Mouse (Mus musculus): ENCODE measurements at regions not wholly inside any gene's neighbourhood (a gene's known extent, or its start where the extent isn't known, plus 50 kb on each side); places are given as distances from the start of the nearest gene placed in this dataset.

DNA sequence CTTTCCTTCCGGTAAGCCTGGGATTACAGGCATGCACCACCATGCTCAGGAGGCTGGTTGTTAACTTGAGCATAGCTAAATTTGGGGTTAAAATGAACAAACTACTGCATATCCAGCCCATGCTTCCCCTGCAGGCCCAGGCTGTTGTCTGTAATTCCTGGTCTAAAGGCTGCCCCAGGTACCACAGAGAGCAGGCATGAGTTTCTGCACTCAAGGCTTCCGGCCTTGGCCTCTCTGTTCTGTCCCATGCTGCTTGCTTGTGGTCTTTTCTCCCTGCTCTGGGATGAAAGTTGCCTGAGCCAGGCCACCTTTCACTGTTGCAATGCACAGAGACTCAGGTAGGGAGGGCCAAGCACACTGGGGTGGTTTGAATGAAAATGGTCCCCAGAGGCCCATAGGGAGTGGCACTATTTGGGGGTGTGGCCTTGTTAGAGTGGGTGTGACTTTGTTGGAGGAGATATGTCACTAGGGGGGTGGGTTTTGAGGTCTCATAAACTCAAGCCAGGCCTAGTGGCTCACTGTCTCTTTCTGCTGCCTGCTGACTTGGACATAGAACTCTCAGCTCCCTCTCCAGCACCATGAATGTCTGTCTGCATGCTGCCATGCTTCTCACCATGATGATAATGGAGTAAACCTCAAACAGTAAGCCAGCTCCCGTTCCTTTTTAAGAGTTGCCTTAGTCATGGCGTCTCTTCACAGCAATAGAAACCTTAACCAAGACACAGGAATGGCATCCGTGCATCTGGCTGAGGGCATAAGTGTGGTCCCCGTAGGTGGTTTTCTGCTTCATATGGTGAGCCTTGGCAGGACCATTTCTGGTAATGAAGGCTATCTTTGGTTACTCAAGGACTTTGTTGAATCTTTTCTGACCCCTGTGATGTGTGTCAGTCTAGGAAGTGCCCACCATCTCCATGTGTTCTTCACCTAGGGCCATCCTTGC is 86.7 kb upstream of the Zfp366 start:
- DNase-seq (ENCODE audit: low read depth, low spot score), result no peak

DNA sequence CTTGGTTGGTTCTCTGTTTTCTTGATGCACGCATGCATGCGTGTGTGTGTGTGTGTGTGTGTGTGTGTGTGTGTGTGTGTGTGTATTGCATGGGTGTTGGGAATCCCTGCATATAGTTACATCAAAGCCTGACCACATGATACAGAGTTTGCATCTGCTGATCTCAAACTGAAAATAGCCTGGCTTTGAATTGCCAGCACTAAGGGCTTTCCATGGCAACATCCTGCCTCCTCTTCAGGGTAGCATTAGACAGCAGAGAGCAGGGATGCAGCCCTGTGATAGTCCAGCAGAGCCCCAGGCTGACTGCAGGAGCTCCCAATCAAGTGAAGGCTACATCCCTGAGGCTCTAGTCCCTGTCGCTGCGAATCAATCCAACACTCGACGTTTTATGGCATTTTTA is 87.8 kb upstream of the Zfp366 start:
- DNase-seq (ENCODE audit: low read depth, low spot score), result no peak

DNA sequence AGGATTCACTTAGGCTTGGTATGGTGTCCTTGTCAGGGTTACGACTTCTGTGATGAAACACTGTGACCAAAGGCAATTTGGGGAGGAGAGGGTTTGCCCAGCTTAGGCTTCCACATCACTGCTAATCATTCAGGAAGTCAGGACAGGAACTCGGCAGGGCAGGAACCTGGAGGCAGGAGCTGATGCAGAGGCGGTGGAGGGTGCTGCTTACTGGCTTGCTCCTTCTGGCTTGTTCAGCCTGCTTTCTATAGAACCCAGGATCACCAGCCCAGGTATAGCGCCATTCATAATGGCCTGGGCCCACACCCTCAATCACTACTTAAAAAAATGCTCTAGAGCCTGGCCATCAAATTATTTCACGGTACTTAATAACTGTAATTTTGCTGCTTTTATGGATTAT is 89.6 kb upstream of the Zfp366 start:
- DNase-seq (ENCODE audit: low read depth, low spot score), result no peak

DNA sequence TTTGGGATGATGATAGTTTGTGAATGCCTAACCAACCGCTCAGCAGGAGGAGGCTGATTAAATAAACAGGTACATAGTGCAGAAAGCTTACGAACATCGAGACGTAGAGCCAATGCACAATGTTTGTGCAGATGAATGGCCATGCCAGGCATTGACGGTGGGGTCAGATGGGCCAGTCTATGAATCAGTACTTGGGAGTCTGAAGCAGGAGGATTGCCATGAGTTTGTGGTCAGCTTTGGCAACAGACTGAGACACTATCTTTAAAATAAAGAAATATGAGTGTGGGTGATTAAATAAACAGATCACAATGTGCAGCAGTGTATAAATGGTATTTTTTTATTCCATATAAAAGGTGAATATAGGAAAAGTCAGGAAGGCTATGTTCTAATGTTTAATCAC is 90.4 kb upstream of the Zfp366 start:
- DNase-seq (ENCODE audit: low read depth, low spot score), result no peak

DNA sequence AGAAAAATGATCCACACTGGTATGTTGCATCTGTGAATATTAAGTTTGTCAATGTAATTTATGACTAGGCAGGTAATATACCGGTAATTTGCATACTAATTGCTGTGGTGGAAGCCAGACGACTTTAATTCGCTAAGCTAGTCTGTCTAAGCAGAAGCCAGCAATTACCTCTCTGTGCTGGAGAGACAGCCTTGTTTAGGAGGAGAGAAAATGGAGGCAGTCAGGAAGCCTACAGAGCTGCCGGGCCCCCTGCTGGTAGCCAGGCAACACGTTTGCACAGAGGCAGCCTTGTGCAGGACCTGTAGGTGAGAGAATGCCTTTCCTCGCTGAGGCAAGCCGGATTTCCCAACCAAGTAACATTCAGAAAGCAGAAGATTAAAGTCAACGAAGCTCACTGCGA is 91.4 kb upstream of the Zfp366 start:
- peak; percentile 63 for DNase-seq (ENCODE audit: low read depth, low spot score)

DNA sequence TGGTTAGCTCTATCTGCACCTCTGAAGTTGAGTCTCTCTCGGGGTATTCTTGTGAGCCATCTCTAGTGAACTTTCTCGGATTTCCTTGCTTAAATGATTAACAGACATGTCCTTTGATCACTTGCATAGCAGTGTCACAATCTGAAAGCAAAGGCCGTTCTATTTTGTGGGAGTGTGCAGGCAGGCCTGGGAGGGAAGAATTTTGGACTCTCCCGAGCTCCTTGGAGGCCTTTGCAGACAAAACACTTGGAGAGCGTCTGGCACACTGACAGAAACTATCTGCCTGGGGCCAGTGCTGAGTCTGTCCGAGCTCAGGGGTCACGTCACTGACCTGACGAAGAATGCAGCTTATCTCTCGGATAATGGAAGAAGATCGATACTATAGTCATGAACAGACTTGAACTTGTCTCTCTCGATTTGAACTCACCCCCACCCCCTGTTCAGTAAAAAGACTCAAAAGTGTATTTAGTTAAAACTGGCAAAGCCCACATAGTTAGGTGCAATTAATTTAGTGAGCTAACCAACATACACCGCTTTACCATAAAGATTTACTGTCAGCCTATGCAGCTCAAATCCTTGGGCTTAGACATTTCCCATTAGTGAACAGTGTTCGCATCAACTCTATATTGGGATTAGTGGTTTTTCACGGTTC is 92.2 kb upstream of the Zfp366 start:
- DNase-seq (ENCODE audit: low read depth, low spot score), result peak; percentile 76

DNA sequence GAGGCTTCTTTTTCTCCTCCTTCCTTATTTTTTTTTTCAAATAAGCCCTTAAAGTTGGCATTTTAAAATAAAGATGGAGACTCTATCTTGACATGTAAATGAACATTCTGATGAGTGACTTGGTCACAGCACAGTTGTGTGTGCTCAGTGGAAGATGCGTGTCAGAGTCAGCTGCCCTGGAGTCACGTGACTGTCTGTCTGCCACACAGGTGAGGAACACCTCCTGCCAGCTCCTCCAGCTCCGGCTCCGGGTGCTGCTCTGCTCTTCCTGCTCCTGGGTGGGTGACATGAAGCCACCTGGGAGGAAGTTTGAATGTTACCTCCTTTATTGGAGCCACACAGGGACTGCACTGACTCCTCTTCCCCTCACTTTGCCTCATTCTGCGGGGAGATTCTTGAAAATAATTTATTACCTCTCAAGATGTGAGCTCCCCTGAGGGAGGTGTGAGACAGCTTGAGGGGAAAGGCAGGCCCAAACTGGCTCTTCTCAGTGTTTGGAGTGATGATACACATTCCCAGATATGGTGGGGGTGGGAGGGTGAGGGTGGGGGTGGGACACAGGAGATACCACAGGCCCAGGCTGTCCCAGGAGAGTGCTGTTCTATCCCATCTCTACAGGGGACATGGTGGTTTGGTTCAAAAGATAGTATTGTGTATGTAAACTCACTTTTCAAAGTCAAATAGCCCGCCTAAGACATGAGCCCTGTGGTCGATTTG is 92.9 kb upstream of the Zfp366 start:
- no peak for DNase-seq (ENCODE audit: low read depth, low spot score)

DNA sequence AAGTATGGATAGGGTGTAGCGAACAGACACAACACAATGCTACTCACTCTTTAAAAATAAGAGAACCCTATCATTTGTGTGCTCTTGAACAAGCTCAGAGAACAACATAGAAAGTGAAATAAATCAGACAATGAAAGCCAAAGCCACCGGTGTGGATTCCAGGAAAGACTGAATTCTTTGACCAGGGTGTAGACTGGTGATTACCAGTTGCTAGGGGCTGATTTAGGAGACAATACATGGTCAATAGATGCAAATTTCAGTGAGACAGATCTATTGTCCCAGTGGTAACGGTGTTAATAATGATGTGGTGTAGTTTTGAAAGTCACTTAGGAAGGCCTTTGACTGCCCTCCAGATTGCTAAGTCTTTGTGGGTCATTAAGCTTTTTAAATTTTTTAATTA is 94.3 kb upstream of the Zfp366 start:
- DNase-seq (ENCODE audit: low read depth, low spot score), result no peak

DNA sequence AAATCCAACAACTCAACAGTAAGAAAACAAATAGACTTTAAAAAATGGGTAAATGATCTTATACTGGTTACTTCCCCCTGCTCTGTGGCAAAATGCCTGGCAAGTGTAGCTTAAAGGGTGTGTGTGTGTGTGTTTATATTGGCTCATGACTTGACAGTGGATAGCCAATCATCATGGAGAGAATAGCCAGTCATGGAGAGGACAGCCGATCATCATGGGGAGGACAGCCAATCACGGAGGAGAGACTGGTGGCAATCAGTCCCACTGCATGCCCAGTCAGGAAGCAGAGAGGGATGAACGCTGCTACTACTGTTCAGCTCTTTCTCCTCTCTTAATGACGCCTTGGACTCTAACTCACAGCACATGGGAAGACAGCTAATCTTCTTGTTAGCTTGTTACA is 96.3 kb upstream of the Zfp366 start:
- DNase-seq (ENCODE audit: low read depth, low spot score), result no peak

DNA sequence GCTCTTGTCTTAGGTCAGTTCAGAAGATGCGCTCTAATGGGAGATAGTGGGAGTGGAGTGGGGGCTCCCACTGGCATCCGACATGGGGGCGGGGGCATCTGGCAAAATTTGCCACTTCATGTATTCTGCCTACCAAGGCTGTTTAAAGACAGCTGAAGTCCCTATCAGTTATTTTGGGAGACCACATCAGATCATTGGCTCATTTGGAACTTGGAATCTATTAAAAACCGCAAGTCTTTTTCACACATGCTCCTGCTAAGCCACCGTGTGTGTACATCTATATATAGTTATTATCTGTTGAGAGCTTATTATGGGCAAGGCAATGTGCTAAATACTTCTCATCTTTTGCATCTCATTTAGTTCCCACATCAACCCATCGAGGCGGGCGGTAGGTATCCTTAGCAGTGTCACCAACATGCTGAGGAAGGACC is 95.0 kb upstream of the 1700024P04Rik start:
- no peak for DNase-seq (ENCODE audit: low read depth, low spot score)

DNA sequence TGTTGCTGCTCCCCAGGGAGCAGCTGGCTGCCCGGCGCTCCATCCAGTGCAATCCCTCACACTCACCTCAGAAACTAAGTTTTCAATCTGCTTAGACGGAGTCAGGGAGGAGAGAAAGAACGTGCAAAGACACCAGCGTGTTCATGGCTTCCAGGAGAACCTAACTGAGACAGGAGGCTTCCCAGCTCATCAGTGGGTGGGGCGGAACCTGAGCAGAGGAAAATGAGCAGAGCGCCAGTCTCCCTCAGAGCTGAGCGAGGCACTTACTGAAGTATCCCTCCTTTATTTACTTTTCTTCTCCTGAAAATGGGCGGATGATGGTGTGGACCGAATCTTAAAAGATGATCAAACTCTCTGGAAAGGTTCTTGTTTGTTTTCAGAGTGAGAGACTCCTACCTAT is 94.3 kb upstream of the 1700024P04Rik start:
- no peak for DNase-seq (ENCODE audit: low read depth, low spot score)

DNA sequence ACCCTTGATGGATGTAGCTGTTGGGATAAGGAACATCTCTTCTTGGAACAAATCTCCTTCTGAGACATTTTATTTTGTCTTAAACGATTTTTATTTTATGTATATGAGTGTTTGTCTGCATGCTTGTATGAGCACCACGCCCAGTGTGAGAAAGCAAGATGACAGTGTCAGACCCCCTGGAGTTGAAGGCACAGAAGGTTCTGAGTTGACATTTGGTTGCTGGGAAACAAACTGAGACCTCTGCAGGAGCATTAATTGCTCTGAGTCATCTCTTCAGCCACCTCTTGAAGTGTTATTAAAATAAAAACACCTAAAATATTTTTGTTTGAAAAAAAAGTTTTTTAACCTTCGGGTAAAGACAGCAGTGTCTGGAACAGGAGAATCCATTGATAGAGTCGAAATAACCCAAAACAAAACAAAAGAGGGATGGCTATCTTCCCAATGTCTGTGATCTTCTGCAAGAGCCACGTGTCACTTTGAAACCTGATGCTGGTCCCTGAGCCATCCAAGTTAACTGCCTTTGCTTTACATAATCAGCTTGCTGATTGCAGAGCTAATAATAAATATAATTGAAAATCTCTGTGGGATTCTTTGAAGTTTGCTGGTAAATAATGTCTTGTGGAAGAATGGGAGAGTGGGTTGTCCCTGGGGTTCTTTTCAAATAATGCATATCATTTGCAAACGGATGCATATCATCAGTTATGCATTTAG is 92.8 kb upstream of the 1700024P04Rik start:
- DNase-seq (ENCODE audit: low read depth, low spot score), result no peak

DNA sequence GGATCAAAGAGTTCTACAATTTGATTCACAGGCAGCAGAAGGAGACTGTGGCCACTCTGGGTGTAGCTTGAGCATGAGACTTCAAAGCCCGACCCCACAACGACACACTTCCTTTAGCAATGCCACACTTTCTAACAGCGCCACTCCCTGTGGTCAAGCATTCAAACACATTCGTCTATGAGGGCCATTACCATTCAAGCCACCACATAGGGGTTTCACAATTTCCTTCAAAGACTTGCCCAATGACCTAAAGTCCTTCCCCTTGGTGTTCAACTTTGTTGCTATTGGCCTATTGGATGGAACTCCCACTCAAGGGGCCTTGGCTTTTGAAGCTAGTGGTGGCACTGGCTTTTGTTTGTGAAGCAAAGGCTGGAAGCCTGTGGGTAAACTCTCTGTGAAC is 91.1 kb upstream of the 1700024P04Rik start:
- no peak for DNase-seq (ENCODE audit: low read depth, low spot score)

DNA sequence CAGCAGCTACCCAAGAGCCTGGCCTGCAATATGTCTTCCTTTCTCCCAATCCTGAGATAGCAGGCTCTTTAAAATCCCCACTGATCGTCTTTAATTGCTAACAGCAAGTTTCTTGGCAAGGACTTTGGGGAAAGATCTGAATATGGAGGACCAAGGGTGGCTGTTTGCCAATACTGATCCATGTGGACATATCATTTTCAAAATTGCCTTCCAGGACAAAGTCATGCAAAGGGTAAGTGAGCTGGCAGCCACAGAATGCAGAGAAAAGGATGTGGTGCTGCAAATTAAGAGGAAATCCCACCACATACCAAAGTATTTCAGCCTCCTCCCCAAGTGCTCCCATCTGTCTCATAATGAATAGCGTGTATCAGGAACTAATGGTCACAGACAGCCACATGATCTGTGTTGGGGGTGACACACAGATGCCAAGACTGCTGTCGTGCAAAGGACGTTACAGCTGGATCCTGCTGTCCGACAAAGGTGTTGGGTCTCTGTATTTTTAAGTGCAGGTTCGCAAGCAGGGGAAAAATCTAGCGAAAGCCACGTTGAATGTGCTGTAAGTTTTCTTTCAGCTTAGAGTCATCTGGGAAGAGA is 87.6 kb upstream of the 1700024P04Rik start:
- DNase-seq (ENCODE audit: low read depth, low spot score), result peak; percentile 58

DNA sequence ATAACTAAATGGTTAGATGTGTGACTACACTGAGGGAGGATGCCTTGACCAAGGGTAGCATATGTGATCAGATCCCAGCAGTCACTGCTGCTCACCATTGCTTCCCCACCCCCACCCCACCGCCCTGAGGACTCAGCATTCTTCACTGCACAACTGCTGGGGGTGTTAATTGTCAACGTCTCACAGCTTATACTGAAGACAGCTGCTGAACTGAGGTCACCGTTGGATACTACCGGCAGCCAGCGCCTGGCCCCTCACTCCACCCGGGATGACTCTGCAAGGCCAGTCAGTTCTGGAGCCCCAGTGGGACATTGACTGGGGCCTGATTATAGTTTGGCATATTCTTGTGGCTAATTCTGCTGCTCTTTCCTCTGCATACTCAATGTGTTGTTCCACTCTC is 87.0 kb upstream of the 1700024P04Rik start:
- DNase-seq (ENCODE audit: low read depth, low spot score), result peak; percentile 62

DNA sequence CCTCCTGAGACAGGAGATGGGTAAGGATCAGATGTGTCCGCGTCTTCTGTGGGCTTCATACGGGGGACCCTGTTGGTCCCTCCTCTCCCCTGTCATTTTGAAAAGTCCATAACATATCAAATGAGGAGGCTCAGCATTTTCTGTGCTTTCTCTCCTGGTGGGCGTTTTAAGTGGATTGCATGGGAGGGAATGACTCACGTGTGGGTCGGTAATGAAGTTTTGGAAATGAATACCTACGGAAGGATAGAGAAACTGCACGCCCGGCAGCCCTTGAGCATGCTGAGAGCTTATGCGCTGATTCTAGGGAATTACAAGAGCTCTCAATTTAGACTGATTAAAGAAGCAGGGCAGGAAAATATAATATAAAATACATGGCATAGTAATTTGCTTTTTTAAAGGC is 85.4 kb upstream of the 1700024P04Rik start:
- DNase-seq (ENCODE audit: low read depth, low spot score), result no peak

DNA sequence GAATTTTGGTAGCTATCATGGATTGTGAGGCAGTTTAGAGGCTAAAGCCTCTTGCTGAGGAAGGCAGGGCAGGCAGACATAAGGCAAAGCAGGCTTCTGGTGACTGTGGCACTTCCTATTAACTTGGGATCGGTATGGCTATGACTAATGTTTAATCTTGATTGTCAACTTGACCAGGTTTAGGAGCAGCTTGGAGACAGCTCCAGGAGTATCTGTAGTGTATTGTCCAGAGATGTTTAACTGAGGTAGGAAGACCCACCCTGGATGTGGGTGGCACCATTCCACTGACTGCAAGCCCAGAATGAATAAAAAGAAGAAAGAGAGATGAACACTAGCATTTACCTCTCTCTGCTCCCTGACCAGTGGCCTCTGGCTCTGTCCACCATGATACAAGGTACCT is 83.1 kb upstream of the 1700024P04Rik start:
- no peak for DNase-seq (ENCODE audit: low read depth, low spot score)

DNA sequence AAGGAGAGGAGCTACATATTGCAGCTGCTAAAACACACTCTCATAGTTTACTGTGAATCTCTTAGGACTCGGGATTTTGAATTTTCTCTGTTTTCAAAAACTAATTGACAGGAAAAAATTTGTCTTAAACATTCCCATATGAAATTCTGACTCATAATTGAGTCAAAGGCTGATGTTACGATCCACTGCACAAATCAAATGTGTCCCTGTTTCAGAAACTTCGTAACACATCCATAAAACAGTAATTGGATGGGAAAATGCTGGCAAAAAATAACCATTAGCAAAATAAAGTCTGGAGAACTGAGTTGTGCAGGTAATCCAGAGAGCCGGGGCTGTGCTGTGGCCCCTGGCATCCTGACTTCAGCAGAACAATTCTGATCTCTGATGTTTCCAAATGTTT is 79.1 kb upstream of the 1700024P04Rik start:
- DNase-seq (ENCODE audit: low read depth, low spot score), result no peak

DNA sequence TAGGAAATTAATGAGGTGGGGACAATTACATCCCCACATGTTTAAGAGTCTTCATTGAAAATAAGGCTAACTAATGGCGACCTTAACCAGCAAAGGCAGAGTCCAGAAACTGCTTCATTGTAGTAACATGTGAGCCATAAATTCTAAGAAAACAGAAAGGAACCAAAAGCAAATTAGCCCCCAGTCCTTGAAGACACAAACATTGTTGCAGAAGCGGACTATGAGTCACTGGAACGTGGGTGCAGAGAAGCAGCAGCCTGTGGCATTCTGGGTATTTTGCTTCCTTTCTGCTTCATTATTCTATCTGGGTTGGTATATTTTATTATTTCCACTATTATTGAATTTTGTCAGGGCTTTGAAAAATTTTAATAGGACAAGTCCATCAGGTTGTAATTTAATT is 78.6 kb upstream of the 1700024P04Rik start:
- DNase-seq (ENCODE audit: low read depth, low spot score), result no peak

DNA sequence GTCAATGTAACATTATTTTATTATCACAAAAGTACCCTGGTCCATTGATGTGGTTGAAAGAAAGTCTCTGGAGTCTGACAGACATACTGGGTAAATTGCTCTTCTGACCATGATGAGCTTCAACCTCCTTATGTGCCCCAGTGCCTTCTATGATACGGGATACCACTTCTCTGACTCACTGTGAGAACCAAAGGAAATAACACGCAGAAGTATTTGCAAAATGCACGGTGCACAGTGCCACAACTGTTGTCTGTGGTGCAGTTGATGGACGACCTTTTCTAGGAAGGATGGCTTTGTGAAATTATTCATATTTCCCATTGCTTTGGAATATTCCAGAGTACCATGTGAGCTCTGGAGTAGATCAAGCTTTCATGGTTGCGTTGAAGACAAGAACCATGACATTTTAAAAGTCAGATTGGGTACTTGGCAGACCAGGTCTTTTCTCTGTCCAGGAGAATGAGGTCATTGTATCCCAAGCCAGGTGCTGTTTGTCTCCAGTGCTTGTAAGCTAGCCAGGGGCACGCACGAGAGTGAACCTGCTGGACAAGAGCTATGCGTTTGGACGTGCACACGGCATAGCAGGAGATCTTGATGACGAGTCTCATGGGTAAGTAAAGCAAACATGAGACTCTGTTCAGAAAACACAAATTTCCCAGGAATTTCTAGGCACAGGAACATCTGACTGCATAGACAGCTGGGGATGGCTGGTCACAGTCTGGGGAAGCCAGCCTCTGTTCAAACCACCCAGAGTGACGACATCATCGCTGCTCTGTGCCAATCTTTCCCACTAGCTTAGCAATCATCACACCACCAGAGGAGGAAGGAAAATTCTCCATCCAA is 74.0 kb upstream of the 1700024P04Rik start:
- peak; percentile 71 for DNase-seq (ENCODE audit: low read depth, low spot score)

DNA sequence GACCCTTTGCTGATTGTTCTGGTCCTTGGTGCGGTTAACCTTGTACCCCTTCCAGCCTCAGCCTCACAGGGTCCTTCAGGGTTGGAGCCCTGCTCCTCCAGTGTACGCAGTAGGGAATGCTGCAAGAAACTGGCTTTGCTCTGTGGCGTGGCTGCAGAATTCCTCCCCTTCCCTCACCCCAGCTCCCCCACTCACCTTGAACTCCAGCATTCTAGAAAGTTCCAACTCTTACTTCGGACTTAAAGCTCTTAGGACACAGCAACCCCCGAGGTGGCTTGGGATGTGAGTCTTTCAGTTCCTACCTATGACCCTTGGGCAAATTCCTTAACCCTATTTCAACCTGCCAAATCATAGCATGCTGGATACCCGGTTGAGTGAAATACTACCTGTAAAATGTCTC is 73.3 kb upstream of the 1700024P04Rik start:
- DNase-seq (ENCODE audit: low read depth, low spot score), result no peak
